ENCODE assay signal across 19 mouse cellular contexts in genomic region chr6:55459545-55460397, GRCm38 (mm10). TPM values are rescaled to one million over a fixed set of nuclear protein-coding genes. Genes with fewer than 3 reads are reported as not detected.
DNase-seq lines count a peak whose midpoint lies in the region; ATAC-seq and TF ChIP-seq lines count a peak whose summit lies in the region.
"Had no signal": no experiment of that assay in that cellular context is flagged by ENCODE, and none has a peak within 500 bp of the region (broad histone marks: within the 10 kb centered on the region; RNA-seq: fewer than 3 reads in every experiment).

No protein-coding gene starts in this region.

- no peak overlapping the region for H3K4me2 ChIP-seq in hindbrain, embryonic 13.5 days
- H3K4me2 ChIP-seq in hindbrain, embryonic 11.5 days (replicated peaks; ENCODE audit: low read depth, low read length) = no peak overlapping the region
- H3K4me2 ChIP-seq in midbrain, postnatal 0 days (ENCODE audit: low read depth, low read length, poor library complexity, severe bottlenecking) = no peak overlapping the region
- no peak overlapping the region for H3K4me2 ChIP-seq in midbrain, embryonic 14.5 days (ENCODE audit: low read length)
- no peak overlapping the region for H3K4me2 ChIP-seq in forebrain, embryonic 15.5 days (replicated peaks)
- H3K4me2 ChIP-seq: embryonic facial prominence, embryonic 13.5 days; liver, embryonic 11.5 days had no signal

- no peak overlapping the region for H3K4me3 ChIP-seq in hindbrain, embryonic 13.5 days
- no peak overlapping the region for H3K4me3 ChIP-seq in hindbrain, embryonic 11.5 days (ENCODE audit: low read depth, low read length)
- H3K4me3 ChIP-seq in midbrain, postnatal 0 days (ENCODE audit: low read depth, low read length) = no peak overlapping the region
- H3K4me3 ChIP-seq in midbrain, embryonic 14.5 days (replicated peaks; ENCODE audit: low read depth, low read length) = no peak overlapping the region
- H3K4me3 ChIP-seq in forebrain, embryonic 15.5 days = no peak overlapping the region
- H3K4me3 ChIP-seq: embryonic facial prominence, embryonic 13.5 days; gastrocnemius, adult 2 months; heart, embryonic 10.5 days; megakaryocyte, embryonic 14.5 days had no signal

- no peak for DNase-seq in hindbrain, embryonic 11.5 days (ENCODE audit: low spot score)
- peak; percentile 35 for DNase-seq in midbrain, postnatal 0 days (ENCODE audit: low spot score)
- DNase-seq in midbrain, embryonic 14.5 days = no peak
- DNase-seq in cerebellum, postnatal 14 days = peak; percentile 69
- DNase-seq in MN1 (ENCODE audit: low spot score) = no peak
- DNase-seq: adrenal gland, postnatal 25 days; gastrocnemius, adult 2 months; kidney, adult 2 months; kidney, postnatal 10 days; lung, adult 18-20 months; thymus, postnatal 25 days had no signal

- peaks cover 44% of the 10 kb centered on the region for H3K36me3 ChIP-seq in hindbrain, embryonic 13.5 days
- H3K36me3 ChIP-seq in hindbrain, embryonic 11.5 days (ENCODE audit: control insufficient read depth, insufficient read depth, low read length) = no peaks in the 10 kb centered on the region
- H3K36me3 ChIP-seq in midbrain, postnatal 0 days (ENCODE audit: insufficient read depth, low read length) = peaks cover 27% of the 10 kb centered on the region
- peaks cover 40% of the 10 kb centered on the region for H3K36me3 ChIP-seq in midbrain, embryonic 14.5 days (ENCODE audit: control insufficient read depth, insufficient read depth, low read length)
- H3K36me3 ChIP-seq in forebrain, embryonic 15.5 days = peaks cover 9% of the 10 kb centered on the region
- H3K36me3 ChIP-seq: embryonic facial prominence, embryonic 13.5 days; heart, embryonic 10.5 days had no signal

- H3K27me3 ChIP-seq in hindbrain, embryonic 13.5 days = 0 out of 2 replicates have a peak, but pooled peaks cover 7% of the 10 kb centered on the region
- no peaks in the 10 kb centered on the region for H3K27me3 ChIP-seq in hindbrain, embryonic 11.5 days (ENCODE audit: control insufficient read depth, insufficient read depth, low read length)
- H3K27me3 ChIP-seq in midbrain, postnatal 0 days (ENCODE audit: insufficient read depth, low read length) = no peaks in the 10 kb centered on the region
- H3K27me3 ChIP-seq in midbrain, embryonic 14.5 days (ENCODE audit: control insufficient read depth, insufficient read depth, low read length) = no peaks in the 10 kb centered on the region
- no peaks in the 10 kb centered on the region for H3K27me3 ChIP-seq in forebrain, embryonic 15.5 days

- peaks cover 58% of the 10 kb centered on the region for H3K4me1 ChIP-seq in hindbrain, embryonic 13.5 days (replicated peaks)
- no peaks in the 10 kb centered on the region for H3K4me1 ChIP-seq in hindbrain, embryonic 11.5 days (replicated peaks; ENCODE audit: control insufficient read depth, insufficient read depth, low read length)
- H3K4me1 ChIP-seq in midbrain, postnatal 0 days (ENCODE audit: insufficient read depth, low read length) = peaks cover 8% of the 10 kb centered on the region; the same call in 1 of the 2 replicates
- peaks cover 17% of the 10 kb centered on the region for H3K4me1 ChIP-seq in midbrain, embryonic 14.5 days (ENCODE audit: control insufficient read depth, insufficient read depth, low read length)
- H3K4me1 ChIP-seq in forebrain, embryonic 15.5 days = peaks cover 42% of the 10 kb centered on the region
- H3K4me1 ChIP-seq: embryonic facial prominence, embryonic 13.5 days; heart, embryonic 10.5 days; megakaryocyte, embryonic 14.5 days had no signal

- no peak overlapping the region for H3K9ac ChIP-seq in hindbrain, embryonic 13.5 days
- no peak overlapping the region for H3K9ac ChIP-seq in hindbrain, embryonic 11.5 days (ENCODE audit: low read depth, low read length)
- no peak overlapping the region for H3K9ac ChIP-seq in midbrain, postnatal 0 days (replicated peaks; ENCODE audit: low read length, poor library complexity, severe bottlenecking)
- H3K9ac ChIP-seq in midbrain, embryonic 14.5 days (replicated peaks; ENCODE audit: low read length) = no peak overlapping the region
- no peak overlapping the region for H3K9ac ChIP-seq in forebrain, embryonic 15.5 days (replicated peaks)
- H3K9ac ChIP-seq: embryonic facial prominence, embryonic 13.5 days had no signal

- no peak for TF ChIP-seq CTCF in midbrain, postnatal 0 days (IDR thresholded peaks at IDR 0.05)

- no peaks in the 10 kb centered on the region for H3K9me3 ChIP-seq in hindbrain, embryonic 13.5 days
- H3K9me3 ChIP-seq in hindbrain, embryonic 11.5 days (ENCODE audit: control insufficient read depth, low read length) = no peaks in the 10 kb centered on the region
- H3K9me3 ChIP-seq in midbrain, postnatal 0 days (ENCODE audit: low read length) = no peaks in the 10 kb centered on the region
- no peaks in the 10 kb centered on the region for H3K9me3 ChIP-seq in midbrain, embryonic 14.5 days (ENCODE audit: control insufficient read depth, low read length)
- no peaks in the 10 kb centered on the region for H3K9me3 ChIP-seq in forebrain, embryonic 15.5 days
- H3K9me3 ChIP-seq: embryonic facial prominence, embryonic 13.5 days; heart, embryonic 10.5 days; megakaryocyte, embryonic 14.5 days had no signal

- no peak for ATAC-seq in hindbrain, embryonic 13.5 days (ENCODE audit: low FRiP score)
- no peak for ATAC-seq in hindbrain, embryonic 11.5 days (ENCODE audit: low FRiP score)
- no peak for ATAC-seq in midbrain, postnatal 0 days (ENCODE audit: low FRiP score)
- no peak for ATAC-seq in midbrain, embryonic 14.5 days (ENCODE audit: low FRiP score, low TSS enrichment)
- no peak for ATAC-seq in forebrain, embryonic 15.5 days (replicated peaks)

- 83% methylated on average over 20 of the region's 20 CpGs for WGBS in hindbrain, embryonic 13.5 days
- 89% methylated on average over 19 of the region's 20 CpGs for WGBS in hindbrain, embryonic 11.5 days
- 83% methylated on average over 20 of the region's 20 CpGs for WGBS in midbrain, postnatal 0 days
- 86% methylated on average over 20 of the region's 20 CpGs for WGBS in midbrain, embryonic 14.5 days
- WGBS in forebrain, embryonic 15.5 days = 78% methylated on average over 20 of the region's 20 CpGs

- H3K27ac ChIP-seq in hindbrain, embryonic 13.5 days = peak overlapping the region; percentile 3; the same call in 1 of the 2 replicates
- H3K27ac ChIP-seq in hindbrain, embryonic 11.5 days (ENCODE audit: low read depth, low read length) = no peak overlapping the region
- H3K27ac ChIP-seq in midbrain, postnatal 0 days (ENCODE audit: low read depth, low read length) = no peak overlapping the region
- no peak overlapping the region for H3K27ac ChIP-seq in midbrain, embryonic 14.5 days (replicated peaks; ENCODE audit: low read depth, low read length)
- no peak overlapping the region for H3K27ac ChIP-seq in forebrain, embryonic 15.5 days (replicated peaks)
- H3K27ac ChIP-seq: embryonic facial prominence, embryonic 13.5 days; gastrocnemius, adult 2 months; heart, embryonic 10.5 days had no signal

RNA-seq across cellular contexts. Expression of gene Adcyap1r1, which starts 8.0 kb away (rescaled TPM):
- 45.4 and 51.0 TPM in 2 replicates for polyA plus RNA-seq in hindbrain, embryonic 13.5 days (2015; fragmentation: Nextera tagmentation; extraction: Ambion mirVana)
- polyA plus RNA-seq in hindbrain, embryonic 11.5 days (2014; fragmentation: Nextera tagmentation; extraction: Ambion mirVana) = 21.1 and 21.6 TPM in 2 replicates
- 207 and 209 TPM in 2 replicates for total RNA-seq in midbrain, postnatal 0 days (2014; rRNA removed)
- 68.6 and 72.5 TPM in 2 replicates for polyA plus RNA-seq in midbrain, postnatal 0 days (2015; fragmentation: Nextera tagmentation; extraction: Ambion mirVana)
- polyA plus RNA-seq in midbrain, embryonic 14.5 days (2014; fragmentation: Nextera tagmentation; extraction: Ambion mirVana) = 50.2 and 52.7 TPM in 2 replicates
- polyA plus RNA-seq in forebrain, embryonic 15.5 days (2015; fragmentation: Nextera tagmentation; extraction: Ambion mirVana) = 31.5 and 32.1 TPM in 2 replicates
- total RNA-seq: CH12.LX, MEL had no signal

Comparison
In these comparisons a context has a peak if more than half of its experiments do, and no peak if none do; other contexts are left out.
1. DNase-seq: peak in midbrain, postnatal 0 days (single experiment) and cerebellum, postnatal 14 days (2 of 2); none in hindbrain, embryonic 11.5 days (single experiment), midbrain, embryonic 14.5 days (single experiment) and MN1 (single experiment).